Mouse (Mus musculus) limb, embryonic 14.5 days (tissue): ENCODE results near the gene Ythdf1. TPM values are rescaled to one million over a fixed set of nuclear protein-coding genes. Genes with fewer than 3 reads are reported as not detected.

Source experiments
- ATAC-seq: fragments of 200-750 bp; cut with Nextera tagmentation; 2 replicates; pipeline ENCODE4 v1.8.0; 2017; ENCODE audit warnings: low read depth, moderate number of reproducible peaks, moderate TSS enrichment; ENCODE audit not compliant: low FRiP score
- DNase-seq: peaks from one replicate; pipeline ENCODE4 v3.0.0-alpha.2; 2015; ENCODE audit warnings: low spot score
- H3K27ac ChIP-seq: fragments of 300-500 bp; sonication (generic); replicated peaks from 2 replicates; pipeline ENCODE4 v1.5.1; 2014; ENCODE audit warnings: low read depth, mild to moderate bottlenecking, low read length, moderate library complexity, mixed read lengths
- H3K27me3 ChIP-seq: fragments of 300-500 bp; sonication (generic); 2 replicates; pipeline ENCODE4 v1.6.1; 2014; ENCODE audit warnings: low read length, mixed read lengths; ENCODE audit not compliant: control insufficient read depth, insufficient read depth
- H3K36me3 ChIP-seq: fragments of 300-500 bp; sonication (generic); 2 replicates; pipeline ENCODE4 v1.6.1; 2014; ENCODE audit warnings: mild to moderate bottlenecking, low read length, moderate library complexity, mixed read lengths; ENCODE audit not compliant: control insufficient read depth, insufficient read depth
- H3K4me1 ChIP-seq: fragments of 300-500 bp; sonication (generic); 2 replicates; pipeline ENCODE4 v1.6.1; 2014; ENCODE audit warnings: antibody characterized with exemption, low read length, mixed read lengths; ENCODE audit not compliant: control insufficient read depth, insufficient read depth
- H3K4me2 ChIP-seq: fragments of 300-500 bp; sonication (generic); replicated peaks from 2 replicates; pipeline ENCODE4 v1.6.1; 2014; ENCODE audit warnings: low read depth, mild to moderate bottlenecking, low read length, moderate library complexity; ENCODE audit not compliant: severe bottlenecking
- H3K4me3 ChIP-seq: fragments of 300-500 bp; sonication (generic); replicated peaks from 2 replicates; pipeline ENCODE4 v1.5.1; 2014; ENCODE audit warnings: low read length
- H3K9ac ChIP-seq: fragments of 300-500 bp; sonication (generic); 2 replicates; pipeline ENCODE4 v1.6.1; 2014; ENCODE audit warnings: mild to moderate bottlenecking, low read depth, low read length, moderate library complexity; ENCODE audit not compliant: severe bottlenecking
- H3K9me3 ChIP-seq: fragments of 300-500 bp; sonication (generic); 2 replicates; pipeline ENCODE4 v1.6.1; 2016; ENCODE audit warnings: low read length; ENCODE audit not compliant: control insufficient read depth
- POLR2A ChIP-seq: fragments of 200-500 bp; IDR thresholded peaks from 2 replicates; pipeline ENCODE4 v1.8.0; 2012; ENCODE audit warnings: inconsistent platforms, mild to moderate bottlenecking, moderate library complexity, borderline replicate concordance; ENCODE audit not compliant: insufficient read depth, insufficient read length; ENCODE audit errors: extremely low read depth
- WGBS: fragments of 180-500 bp; shearing (Covaris S2); extraction: QIAGEN DNeasy Blood & Tissue Kit; methylation state at CpG from one replicate; pipeline ENCODE4 v1.1.7; 2014; 5-methylcytosine and 5-hydroxymethylcytosine counted together
- polyA plus RNA-seq, 2 experiments: library from polyadenylated mRNA; depleted of rRNA in 1 of 2; stranded (reverse) in 1 of 2; unstranded in 1 of 2; fragments of >200 nt; fragmentation: Nextera tagmentation in 1 of 2; extraction: Ambion mirVana in 1 of 2; gene quantifications; 2 replicates each; pipeline versions ENCODE4 v1.2.1 to v1.2.3; 2012 to 2014

Ythdf1 gene
- polyA plus RNA-seq (2012; rRNA removed) = 66.3 and 85.7 TPM in 2 replicates
- 65.7 and 67.6 TPM in 2 replicates for polyA plus RNA-seq (2014; fragmentation: Nextera tagmentation; extraction: Ambion mirVana)

DNA sequence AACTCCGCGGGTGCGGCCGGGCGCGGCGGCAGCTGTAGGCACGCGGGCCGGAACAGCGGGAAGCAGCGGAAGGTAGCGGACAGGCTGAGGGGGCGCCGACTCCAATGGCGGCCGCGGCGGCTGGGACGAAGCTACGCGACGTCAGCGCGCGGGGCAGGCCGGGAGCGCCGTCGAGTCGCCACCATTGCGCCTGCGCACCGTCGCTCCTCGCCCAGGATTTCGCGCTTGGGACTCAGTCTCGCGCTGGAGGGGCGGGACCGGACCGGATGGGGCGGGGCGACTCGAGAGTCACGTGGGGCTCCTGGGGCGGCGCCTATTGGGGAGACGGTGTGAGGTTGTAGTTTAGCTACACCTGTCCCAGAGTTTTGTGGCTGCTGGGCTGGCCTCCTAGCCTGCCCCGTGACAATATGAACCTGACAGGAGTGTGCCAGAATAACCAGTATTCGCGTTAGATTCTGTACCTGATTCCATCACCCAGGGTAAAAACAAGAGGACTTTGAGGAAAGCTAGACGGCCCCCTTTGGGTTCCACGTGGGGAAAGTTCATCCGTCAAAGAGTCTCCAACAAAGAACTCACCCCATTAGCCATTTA, at the start of gene Ythdf1:
Ythdf1 (minus strand) TSS at position 140 of the 591 bp plus-strand sequence.
- ATAC-seq (peak; percentile 97), DNase-seq (peak; percentile 96)
- WGBS = under 1% methylated on average over 36 of the region's 56 CpGs
- Histone ChIP-seq H3K9me3 (no peaks in the 10 kb centered on the region), H3K27ac (peak within 1 kb of the TSS; percentile 65), H3K9ac (peak within 1 kb of the TSS; percentile 98), H3K4me2 (peak within 1 kb of the TSS; percentile 67), H3K4me1 (peaks cover 10% of the 10 kb centered on the region), H3K27me3 (no peaks in the 10 kb centered on the region), H3K36me3 (peaks cover 26% of the 10 kb centered on the region), H3K4me3 (peak within 1 kb of the TSS; percentile 98)
- TF ChIP-seq POLR2A = 0 out of 2 replicates have a peak, but pooled peaks have one; percentile 51

DNA sequence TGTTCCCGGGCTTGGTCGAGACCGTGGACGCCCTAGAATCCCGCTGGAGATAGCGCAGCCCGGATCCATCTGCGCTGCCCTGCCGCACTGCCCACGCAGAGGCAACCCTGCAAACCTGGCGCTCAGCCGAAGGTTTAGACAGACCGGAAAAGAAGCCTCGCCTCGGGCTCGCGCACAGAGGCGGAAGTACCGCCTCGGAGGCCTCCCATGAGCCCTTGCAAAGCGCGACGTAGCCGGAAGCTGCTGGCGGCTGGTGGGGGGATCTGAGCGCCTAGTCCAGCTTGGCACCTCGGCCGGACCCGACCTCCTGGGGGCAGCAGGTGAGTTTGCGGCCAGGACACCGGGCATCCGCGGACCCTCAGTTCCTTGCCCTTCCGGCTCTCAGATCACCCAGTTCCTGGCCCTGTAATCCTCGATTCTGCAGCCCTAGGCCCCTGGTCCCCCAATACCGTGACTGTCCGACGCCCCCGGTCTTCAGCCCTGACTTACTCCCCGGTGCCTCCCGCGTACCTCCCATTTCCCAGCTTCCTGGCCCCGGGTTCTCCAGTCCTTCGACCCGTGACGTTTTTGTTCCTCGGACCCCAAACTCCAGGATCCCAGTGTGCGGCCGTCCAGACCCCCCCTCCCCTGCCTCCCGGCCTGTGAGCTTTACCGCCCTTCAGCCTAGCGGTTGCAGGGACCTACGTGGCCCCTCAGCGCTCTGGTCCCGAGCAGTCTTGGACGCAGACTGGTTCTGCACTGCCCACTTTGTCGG, 46.4 kb upstream of the Ythdf1 start, which contains the start of gene Arfgap1:
Arfgap1 (plus strand) TSS at position 216 of the 754 bp plus-strand sequence.
- Histone ChIP-seq H3K4me1 (peaks cover 5% of the 10 kb centered on the region; the same call in 1 of the 2 replicates), H3K27ac (peak within 1 kb of the TSS; percentile 78), H3K9ac (peak within 1 kb of the TSS; percentile 96), H3K4me2 (peak within 1 kb of the TSS; percentile 72), H3K36me3 (peaks cover 31% of the 10 kb centered on the region), H3K4me3 (peak within 1 kb of the TSS; percentile 91), H3K9me3 (no peaks in the 10 kb centered on the region), H3K27me3 (no peaks in the 10 kb centered on the region)
- WGBS = 2% methylated on average over 54 of the region's 57 CpGs
- DNase-seq (peak; percentile 92), ATAC-seq (peak; percentile 91)
- peak; percentile 55; the same call in 1 of the 2 replicates for TF ChIP-seq POLR2A

DNA sequence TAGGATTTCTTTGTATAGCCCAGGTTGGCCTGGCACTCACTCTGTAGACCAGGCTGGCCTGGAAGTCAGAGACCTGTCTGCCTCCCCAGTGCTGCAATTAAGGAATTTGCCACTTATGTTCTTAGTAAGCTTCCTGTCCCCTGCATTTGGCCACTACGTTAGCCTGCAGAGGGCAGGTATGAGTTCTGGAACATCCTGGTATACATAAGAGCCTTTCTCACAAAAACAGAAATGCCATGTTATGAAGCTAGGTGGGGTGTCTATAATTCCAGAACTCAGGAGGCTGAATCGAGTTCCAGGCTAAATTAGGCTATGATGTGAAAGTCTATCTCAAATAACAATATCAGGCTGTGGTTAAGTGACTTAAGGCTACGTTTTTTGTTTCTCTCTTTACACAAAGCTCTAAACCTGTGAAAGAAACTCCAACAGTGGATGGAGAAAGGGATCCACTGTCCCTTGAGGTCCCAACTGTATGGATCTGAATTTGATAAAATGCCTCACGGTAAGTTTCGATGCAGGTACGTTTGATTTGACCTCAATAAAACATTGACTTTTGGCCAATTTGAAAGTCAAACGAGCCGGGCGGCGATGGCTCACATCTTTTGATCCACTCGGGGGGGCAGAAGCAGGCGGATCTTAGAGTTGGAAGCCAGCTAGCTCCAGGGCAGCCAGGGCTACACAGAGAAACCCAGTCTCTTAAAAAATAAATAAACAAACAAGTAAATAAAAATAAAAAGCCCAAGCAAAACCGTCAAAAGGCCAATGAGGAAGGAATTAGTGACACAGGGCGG, 45.5 kb upstream of the Ythdf1 start:
- Histone ChIP-seq H3K27me3 (no peaks in the 10 kb centered on the region), H3K9me3 (no peaks in the 10 kb centered on the region), H3K4me3 (peak overlapping the region; percentile 91), H3K4me1 (peaks cover 5% of the 10 kb centered on the region; the same call in 1 of the 2 replicates), H3K9ac (peak overlapping the region; percentile 96), H3K27ac (peak overlapping the region; percentile 78), H3K36me3 (peaks cover 22% of the 10 kb centered on the region), H3K4me2 (peak overlapping the region; percentile 72)
- no peak for ATAC-seq
- WGBS = 8% methylated on average over 14 of the region's 14 CpGs
- no peak for TF ChIP-seq POLR2A
- no peak for DNase-seq

DNA sequence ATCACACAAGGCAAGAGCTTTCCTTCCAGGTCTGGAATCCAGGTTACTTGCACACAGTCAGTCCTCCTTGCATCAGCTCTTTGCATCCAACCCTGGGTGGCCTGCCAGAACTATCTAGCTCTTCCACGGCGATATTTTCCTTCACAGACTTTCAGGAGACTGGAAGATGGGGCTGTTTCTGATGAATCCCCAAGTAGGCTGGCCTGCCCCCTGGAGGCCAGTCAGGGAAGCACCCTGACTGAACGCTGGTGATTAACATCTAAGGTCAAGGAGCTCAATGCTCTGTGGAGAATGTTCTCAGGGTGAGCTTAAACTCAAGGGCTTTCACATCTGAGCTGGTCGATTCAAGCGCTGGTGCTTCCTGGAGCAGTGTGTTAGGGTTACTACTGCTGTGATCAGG, 43.2 kb upstream of the Ythdf1 start:
- ATAC-seq = no peak
- no peak overlapping the region for H3K27ac ChIP-seq
- H3K9ac ChIP-seq = no peak overlapping the region
- no peak overlapping the region for H3K4me3 ChIP-seq
- DNase-seq = peak; percentile 45
- TF ChIP-seq POLR2A = no peak
- H3K36me3 ChIP-seq = no peaks in the 10 kb centered on the region; the same call in 1 of the 2 replicates
- 6% methylated on average over 5 of the region's 5 CpGs for WGBS
- peaks cover 5% of the 10 kb centered on the region; the same call in 1 of the 2 replicates for H3K4me1 ChIP-seq
- H3K4me2 ChIP-seq = no peak overlapping the region
- no peaks in the 10 kb centered on the region for H3K27me3 ChIP-seq
- H3K9me3 ChIP-seq = no peaks in the 10 kb centered on the region
